Mouse (Mus musculus) intestine, embryonic 15.5 days (tissue): ENCODE data around the gene Vars. TPM values are rescaled to one million over a fixed set of nuclear protein-coding genes. Genes with fewer than 3 reads are reported as not detected.
"Not testable (repeated sequence)": the region's sequence is repeated elsewhere in the genome, so short reads cannot be mapped to it uniquely, and the experiment has no call there.

Experiments used
- ATAC-seq: fragments of 200-750 bp; cut with Nextera tagmentation; 2 replicates; pipeline ENCODE4 v1.8.0; 2017; ENCODE audit warnings: moderate TSS enrichment, moderate library complexity
- H3K27ac ChIP-seq: fragments of 300-500 bp; sonication (generic); 2 replicates; pipeline ENCODE4 v1.5.1; 2015; ENCODE audit warnings: mild to moderate bottlenecking, inconsistent platforms
- H3K27me3 ChIP-seq: fragments of 300-500 bp; sonication (generic); replicated peaks from 2 replicates; pipeline ENCODE4 v1.6.1; 2015; ENCODE audit warnings: inconsistent platforms
- H3K36me3 ChIP-seq: fragments of 300-500 bp; sonication (generic); 2 replicates; pipeline ENCODE4 v1.6.1; 2015; ENCODE audit warnings: inconsistent platforms
- H3K4me1 ChIP-seq: fragments of 300-500 bp; sonication (generic); replicated peaks from 2 replicates; pipeline ENCODE4 v1.6.1; 2015; ENCODE audit warnings: inconsistent platforms
- H3K4me2 ChIP-seq: fragments of 300-500 bp; sonication (generic); replicated peaks from 2 replicates; pipeline ENCODE4 v1.6.1; 2015; ENCODE audit warnings: mild to moderate bottlenecking, inconsistent platforms
- H3K4me3 ChIP-seq: fragments of 300-500 bp; sonication (generic); replicated peaks from 2 replicates; pipeline ENCODE4 v1.5.1; 2015; ENCODE audit warnings: inconsistent platforms
- H3K9ac ChIP-seq: fragments of 300-500 bp; sonication (generic); 2 replicates; pipeline ENCODE4 v1.6.1; 2015; ENCODE audit warnings: inconsistent platforms
- H3K9me3 ChIP-seq: fragments of 300-500 bp; sonication (generic); 2 replicates; pipeline ENCODE4 v1.6.1; 2016; ENCODE audit warnings: inconsistent platforms
- WGBS: fragments of 180-500 bp; shearing (Covaris S2); methylation state at CpG from one replicate; pipeline ENCODE4 v1.1.7; 2015; 5-methylcytosine and 5-hydroxymethylcytosine counted together
- polyA plus RNA-seq: library from polyadenylated mRNA; unstranded; fragments of >200 nt; fragmentation: Nextera tagmentation; extraction: Ambion mirVana; gene quantifications from 2 replicates; pipeline ENCODE4 v1.2.1, GENCODE M21; 2015

Vars gene
- polyA plus RNA-seq, 1 experiment from 2014 or later = 117 TPM

DNA sequence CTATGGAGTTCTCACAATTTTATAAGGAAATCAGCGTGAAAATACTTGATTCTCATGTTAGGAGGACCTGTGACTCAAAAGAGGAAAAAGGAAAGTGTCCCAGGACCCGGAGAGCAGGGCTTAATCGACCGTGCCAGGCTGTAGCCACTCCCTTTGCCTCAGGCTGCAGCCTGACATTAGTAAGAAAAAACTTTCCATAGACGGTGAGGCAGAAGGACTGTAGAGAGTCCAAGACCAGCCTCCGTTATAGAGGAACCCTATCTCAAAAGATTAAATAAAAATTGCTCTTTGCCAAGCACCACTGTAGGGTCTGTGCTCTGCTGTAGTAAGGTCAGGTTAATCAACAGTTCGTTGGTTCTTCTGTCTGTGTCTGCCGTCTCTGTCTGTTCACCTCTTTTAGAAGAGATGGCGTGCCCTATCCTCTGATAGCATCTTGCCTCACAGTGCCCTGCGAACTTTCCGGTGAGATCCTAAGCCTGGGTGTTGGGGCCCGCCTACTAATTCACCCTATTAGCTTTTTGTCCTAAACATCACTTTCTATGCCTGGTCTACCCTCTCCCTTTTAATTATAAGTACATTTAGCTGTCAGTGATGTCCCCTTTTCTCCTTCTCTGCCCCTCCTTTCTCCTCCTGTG is 40.8 kb upstream of the Vars start:
- Histone ChIP-seq H3K9me3 (no peaks in the 10 kb centered on the region), H3K9ac (peak overlapping the region; percentile 41), H3K27ac (peak overlapping the region; percentile 95), H3K4me2 (peak overlapping the region; percentile 65), H3K27me3 (no peaks in the 10 kb centered on the region), H3K4me1 (peaks cover 7% of the 10 kb centered on the region; the same call in 1 of the 2 replicates), H3K36me3 (no peaks in the 10 kb centered on the region), H3K4me3 (peak overlapping the region; percentile 45)
- peak; percentile 15; the same call in 1 of the 2 replicates for ATAC-seq
- WGBS = 10% methylated on average over 12 of the region's 12 CpGs

GRCm38 (mm10) chr17:34960702-34961493 is 39.9 kb upstream of the Vars start:
- H3K4me2 ChIP-seq = no peak overlapping the region
- H3K9ac ChIP-seq = no peak overlapping the region
- H3K4me3 ChIP-seq = no peak overlapping the region
- H3K9me3 ChIP-seq = no peaks in the 10 kb centered on the region
- H3K36me3 ChIP-seq = no peaks in the 10 kb centered on the region
- no peaks in the 10 kb centered on the region for H3K27me3 ChIP-seq
- H3K4me1 ChIP-seq = peaks cover 7% of the 10 kb centered on the region; the same call in 1 of the 2 replicates
- no peak for ATAC-seq
- no peak overlapping the region for H3K27ac ChIP-seq

- Histone ChIP-seq H3K4me3 (no peak overlapping the region), H3K4me2 (no peak overlapping the region), H3K4me1 (peaks cover 7% of the 10 kb centered on the region; the same call in 1 of the 2 replicates), H3K27ac (no peak overlapping the region), H3K36me3 (no peaks in the 10 kb centered on the region), H3K27me3 (no peaks in the 10 kb centered on the region), H3K9ac (no peak overlapping the region), H3K9me3 (no peaks in the 10 kb centered on the region)
- ATAC-seq = no peak
- WGBS = 34% methylated on average over 3 of the region's 3 CpGs
These were observed 38.7 kb upstream of the Vars start for GRCm38 (mm10) chr17:34962125-34962524.

GRCm38 (mm10) chr17:34962841-34963240 is 37.9 kb upstream of the Vars start:
- WGBS = 63% methylated on average over 1 of the region's 1 CpGs
- no peak for ATAC-seq
- H3K4me2 ChIP-seq = no peak overlapping the region
- no peak overlapping the region for H3K4me3 ChIP-seq
- H3K27me3 ChIP-seq = peaks cover 4% of the 10 kb centered on the region
- H3K9ac ChIP-seq = no peak overlapping the region
- peaks cover 7% of the 10 kb centered on the region; the same call in 1 of the 2 replicates for H3K4me1 ChIP-seq
- H3K9me3 ChIP-seq = no peaks in the 10 kb centered on the region
- no peaks in the 10 kb centered on the region for H3K36me3 ChIP-seq
- no peak overlapping the region for H3K27ac ChIP-seq

- H3K9ac ChIP-seq = no peak overlapping the region
- no peaks in the 10 kb centered on the region for H3K9me3 ChIP-seq
- H3K27me3 ChIP-seq = peaks cover 18% of the 10 kb centered on the region
- no peak overlapping the region for H3K27ac ChIP-seq
- 21% methylated on average over 1 of the region's 1 CpGs for WGBS
- H3K4me2 ChIP-seq = no peak overlapping the region
- peaks cover 7% of the 10 kb centered on the region; the same call in 1 of the 2 replicates for H3K4me1 ChIP-seq
- H3K36me3 ChIP-seq = no peaks in the 10 kb centered on the region
- no peak for ATAC-seq
- no peak overlapping the region for H3K4me3 ChIP-seq
These were observed 36.1 kb upstream of the Vars start for GRCm38 (mm10) chr17:34964640-34965049.

DNA sequence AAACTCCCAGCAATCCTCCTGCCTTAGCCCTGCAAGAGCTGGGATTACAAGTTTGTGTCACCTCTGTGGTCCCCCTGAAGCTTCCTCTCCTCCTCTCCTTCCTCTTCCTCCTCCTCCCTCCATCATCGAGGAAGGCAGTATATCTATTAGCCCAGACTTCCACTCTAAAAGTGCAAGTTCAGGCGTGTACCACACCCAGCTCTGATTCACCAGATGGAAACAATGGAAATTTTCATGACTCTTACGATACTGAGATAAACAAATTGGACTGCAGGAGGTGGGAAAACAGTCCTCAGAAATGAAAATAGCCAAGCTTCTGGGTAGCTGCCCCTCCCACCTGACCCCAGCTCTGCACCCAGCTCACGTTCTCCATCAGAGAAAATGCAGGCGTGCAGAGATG is 35.2 kb upstream of the Vars start:
- ATAC-seq = no peak
- Histone ChIP-seq H3K27me3 (peaks cover 21% of the 10 kb centered on the region), H3K4me2 (no peak overlapping the region), H3K4me1 (0 out of 2 replicates have a peak, but pooled peaks cover 3% of the 10 kb centered on the region), H3K36me3 (no peaks in the 10 kb centered on the region), H3K9ac (no peak overlapping the region), H3K9me3 (no peaks in the 10 kb centered on the region), H3K27ac (no peak overlapping the region), H3K4me3 (no peak overlapping the region)
- 63% methylated on average over 5 of the region's 5 CpGs for whole genome bisulfite sequencing

- H3K27me3 ChIP-seq = peaks cover 21% of the 10 kb centered on the region
- H3K36me3 ChIP-seq, H3K4me3 ChIP-seq, H3K4me1 ChIP-seq, H3K4me2 ChIP-seq, H3K9ac ChIP-seq, ATAC-seq, H3K9me3 ChIP-seq, H3K27ac ChIP-seq: not testable (repeated sequence)
- 53% methylated on average over 6 of the region's 11 CpGs for WGBS
These were observed 31.0 kb upstream of the Vars start, which contains the start of gene Gm20481 for GRCm38 (mm10) chr17:34969822-34970221. Gene Gm20481, plus strand, starts transcription at chr17:34969912.

DNA sequence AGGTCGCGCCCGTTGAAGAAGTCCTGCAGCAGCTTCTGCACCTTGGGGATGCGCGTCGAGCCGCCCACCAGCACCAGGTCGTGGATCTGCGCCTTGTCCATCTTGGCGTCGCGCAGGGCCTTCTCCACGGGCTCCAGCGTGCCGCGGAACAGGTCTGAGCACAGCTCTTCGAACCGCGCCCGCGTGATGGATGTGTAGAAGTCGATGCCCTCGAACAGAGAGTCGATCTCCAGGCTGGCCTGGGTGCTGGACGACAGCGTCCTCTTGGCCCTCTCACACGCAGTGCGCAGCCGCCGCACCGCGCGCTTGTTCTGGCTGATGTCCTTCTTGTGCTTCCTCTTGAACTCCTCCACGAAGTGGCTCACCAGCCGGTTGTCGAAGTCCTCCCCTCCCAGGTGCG is 29.9 kb upstream of the Vars start:
- whole genome bisulfite sequencing = 37% methylated on average over 24 of the region's 37 CpGs
- H3K27me3 ChIP-seq = peaks cover 21% of the 10 kb centered on the region
- not testable (repeated sequence) for H3K27ac ChIP-seq, H3K36me3 ChIP-seq, ATAC-seq, H3K4me3 ChIP-seq, H3K4me1 ChIP-seq, H3K9me3 ChIP-seq, H3K4me2 ChIP-seq, H3K9ac ChIP-seq

DNA sequence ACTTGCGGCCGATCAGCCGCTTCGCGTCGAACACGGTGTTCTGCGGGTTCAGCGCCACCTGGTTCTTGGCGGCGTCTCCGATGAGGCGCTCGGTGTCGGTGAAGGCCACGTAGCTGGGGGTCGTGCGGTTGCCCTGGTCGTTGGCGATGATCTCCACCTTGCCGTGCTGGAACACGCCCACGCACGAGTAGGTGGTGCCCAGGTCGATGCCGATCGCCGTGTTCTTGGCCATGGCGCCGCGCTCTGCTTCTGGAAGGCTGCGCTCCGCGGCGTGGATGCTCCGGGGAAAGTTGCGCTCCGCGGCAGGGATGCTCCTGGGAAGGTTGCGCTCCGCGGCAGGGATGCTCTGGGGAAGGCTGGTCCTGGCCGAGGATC is 29.1 kb upstream of the Vars start:
- Histone ChIP-seq H3K4me3 (peak overlapping the region; percentile 34), H3K27me3 (peaks cover 21% of the 10 kb centered on the region), H3K4me2 (peak overlapping the region; percentile 77)
- H3K4me1 ChIP-seq, H3K9ac ChIP-seq, H3K27ac ChIP-seq, H3K36me3 ChIP-seq, H3K9me3 ChIP-seq: not testable (repeated sequence)
- ATAC-seq = peak; percentile 68
- WGBS = under 1% methylated on average over 32 of the region's 43 CpGs

GRCm38 (mm10) chr17:34972069-34972749 is 28.6 kb upstream of the Vars start, which contains the start of the genes Hspa1a and Hspa1l:
Gene Hspa1a, minus strand, starts transcription at chr17:34972156.
Gene Hspa1l, plus strand, starts transcription at chr17:34972703.
- ATAC-seq = peak; percentile 98
- H3K4me1 ChIP-seq, H3K36me3 ChIP-seq, H3K9me3 ChIP-seq, H3K27ac ChIP-seq, H3K9ac ChIP-seq: not testable (repeated sequence)
- Histone ChIP-seq H3K27me3 (peaks cover 21% of the 10 kb centered on the region), H3K4me3 (peak within 1 kb of the TSS; percentile 34), H3K4me2 (peak within 1 kb of the TSS; percentile 77)
- under 1% methylated on average over 32 of the region's 33 CpGs for WGBS

DNA sequence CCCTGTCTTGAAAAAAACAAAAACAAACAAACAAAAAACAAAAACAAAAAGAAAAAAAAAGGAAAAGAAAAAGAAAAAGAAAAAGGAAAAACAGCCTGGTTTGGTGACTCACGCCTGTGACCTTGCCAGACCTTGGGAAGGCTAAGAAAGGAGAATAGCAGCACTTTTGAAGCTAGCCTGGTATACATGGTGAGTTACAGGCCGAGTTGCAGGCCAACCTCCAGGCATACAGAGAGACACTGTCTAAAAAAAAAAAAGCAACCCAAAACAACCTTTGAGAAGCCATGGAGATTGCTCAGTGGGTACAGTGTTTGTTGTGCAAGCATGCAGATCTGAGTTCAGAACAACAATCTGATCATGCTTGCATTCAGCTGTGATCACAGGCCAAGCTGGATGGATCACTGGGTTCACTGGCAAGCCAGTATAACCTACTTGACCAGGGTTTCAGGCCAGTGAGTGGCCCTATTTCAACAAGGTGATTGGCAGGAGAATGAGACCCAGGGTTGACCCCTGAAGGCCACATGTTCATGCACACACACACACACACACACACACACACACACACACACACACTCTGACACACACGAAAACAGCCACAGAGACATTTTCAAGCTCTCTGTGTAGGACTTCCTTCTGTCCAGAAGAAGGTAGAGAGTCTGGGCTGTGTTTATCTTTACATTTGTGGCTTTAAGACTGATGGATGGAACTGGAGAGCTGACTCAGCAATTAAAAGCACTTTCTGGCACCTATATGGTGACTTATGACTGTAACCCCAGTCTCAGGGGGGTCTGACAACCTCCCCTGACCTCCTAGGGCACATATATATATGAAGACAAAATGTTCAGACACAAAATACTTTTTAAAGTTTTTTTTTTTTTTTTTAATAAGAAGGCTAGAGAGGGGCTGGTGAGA is 24.9 kb upstream of the Vars start:
- Histone ChIP-seq H3K36me3 (no peaks in the 10 kb centered on the region), H3K9me3 (no peaks in the 10 kb centered on the region), H3K4me3 (no peak overlapping the region), H3K4me2 (no peak overlapping the region), H3K4me1 (peaks cover 11% of the 10 kb centered on the region), H3K27me3 (no peaks in the 10 kb centered on the region), H3K9ac (no peak overlapping the region), H3K27ac (no peak overlapping the region)
- ATAC-seq = no peak
- 72% methylated on average over 3 of the region's 3 CpGs for WGBS
